Mouse (Mus musculus) CH12.LX (cell line): Measurements from ENCODE around the gene Sin3a. TPM values are rescaled to one million over a fixed set of nuclear protein-coding genes. Genes with fewer than 3 reads are reported as not detected.
A peak's percentile ranks its signal among the peaks of the same experiment; 100 is the strongest.

Experiments
- DNase-seq: peaks from one replicate; pipeline ENCODE4 v3.0.0-alpha.2; 2013; ENCODE audit errors: extremely low read depth
- H3K27ac ChIP-seq: 2 replicates; pipeline ENCODE4 v1.5.1; 2012; ENCODE audit warnings: low read depth, mild to moderate bottlenecking, control low read depth, moderate library complexity; ENCODE audit not compliant: insufficient read depth
- H3K27me3 ChIP-seq: replicated peaks from 2 replicates; pipeline ENCODE3; 2012; ENCODE audit warnings: inconsistent platforms
- H3K36me3 ChIP-seq, 2 experiments: replicated peaks in 1 of 2; 2 replicates each; pipeline versions ENCODE3 to v1.6.1; 2012; ENCODE audit warnings: inconsistent platforms in 1 of 2, low read length in 1 of 2, mild to moderate bottlenecking in 1 of 2, mixed read lengths in 1 of 2, moderate library complexity in 1 of 2; ENCODE audit not compliant: control insufficient read depth in 1 of 2, insufficient read depth in 1 of 2
- H3K4me1 ChIP-seq, 2 experiments: 2 replicates each; pipeline ENCODE4 v1.6.1; 2012; ENCODE audit warnings: inconsistent platforms in 1 of 2, moderate library complexity in 1 of 2; ENCODE audit not compliant: insufficient read depth in 2 of 2, control insufficient read depth in 1 of 2
- H3K4me2 ChIP-seq: 2 replicates; pipeline ENCODE4 v1.6.1; 2012; ENCODE audit warnings: low read depth, mild to moderate bottlenecking, control low read depth; ENCODE audit not compliant: poor library complexity, insufficient read depth, severe bottlenecking
- H3K4me3 ChIP-seq, 3 experiments: fragments of 150-350 bp in 1 of 3; sonication (generic) in 1 of 3; replicated peaks in 1 of 3; 2 replicates each; pipeline versions ENCODE3 to v1.5.1; 2011 to 2012; ENCODE audit warnings: low read depth in 2 of 3, low read length in 2 of 3, mild to moderate bottlenecking in 2 of 3, moderate library complexity in 2 of 3, control low read depth in 1 of 3, improper control_type of control experiment in 1 of 3, inconsistent platforms in 1 of 3, mixed read lengths in 1 of 3; ENCODE audit not compliant: poor library complexity in 1 of 3
- H3K79me2 ChIP-seq: replicated peaks from 2 replicates; pipeline ENCODE4 v1.6.1; 2012; ENCODE audit warnings: mild to moderate bottlenecking, moderate library complexity; ENCODE audit not compliant: control insufficient read depth, poor library complexity, insufficient read depth, severe bottlenecking; ENCODE audit errors: extremely low read depth
- H3K9ac ChIP-seq: 2 replicates; pipeline ENCODE4 v1.6.1; 2012; ENCODE audit warnings: low read depth, mild to moderate bottlenecking, control low read depth, moderate library complexity; ENCODE audit not compliant: insufficient read depth
- H3K9me3 ChIP-seq: replicated peaks from 2 replicates; pipeline ENCODE3; 2012; ENCODE audit warnings: low read length, inconsistent platforms, mixed read lengths
- BHLHE40 ChIP-seq: IDR thresholded peaks from 2 replicates; pipeline ENCODE4 v1.6.1; 2011; ENCODE audit warnings: mild to moderate bottlenecking, low read depth, low read length, improper control_type of control experiment
- CHD1 ChIP-seq: IDR thresholded peaks from 2 replicates; pipeline ENCODE4 v1.6.1; 2012; ENCODE audit warnings: low read depth, low read length, improper control_type of control experiment, inconsistent platforms
- CHD2 ChIP-seq: IDR thresholded peaks from 2 replicates; pipeline ENCODE4 v1.6.1; 2011; ENCODE audit warnings: low read length, improper control_type of control experiment
- CTCF ChIP-seq, 2 experiments: IDR thresholded peaks in 1 of 2; conservative IDR thresholded peaks in 1 of 2; 2 replicates each; pipeline ENCODE4 v1.5.1; 2011 to 2012; ENCODE audit warnings: low read depth in 2 of 2, low read length in 2 of 2, improper control_type of control experiment in 1 of 2, inconsistent platforms in 1 of 2, mild to moderate bottlenecking in 1 of 2, moderate library complexity in 1 of 2
- ELF1 ChIP-seq: IDR thresholded peaks from 2 replicates; pipeline ENCODE4 v1.6.1; 2014; ENCODE audit warnings: low read depth, mild to moderate bottlenecking, inconsistent platforms, low read length, improper control_type of control experiment
- EP300 ChIP-seq: IDR thresholded peaks from 2 replicates; pipeline ENCODE4 v1.6.1; 2011; ENCODE audit warnings: low read length, improper control_type of control experiment
- GABPA ChIP-seq: IDR thresholded peaks from 2 replicates; pipeline ENCODE4 v1.6.1; 2012; ENCODE audit warnings: low read depth, low read length, improper control_type of control experiment, inconsistent platforms; ENCODE audit not compliant: insufficient replicate concordance
- HCFC1 ChIP-seq: IDR thresholded peaks from 2 replicates; pipeline ENCODE4 v1.6.1; 2012; ENCODE audit warnings: low read depth, mild to moderate bottlenecking, inconsistent platforms, low read length, improper control_type of control experiment
- JUN ChIP-seq: IDR thresholded peaks from 2 replicates; pipeline ENCODE4 v1.6.1; 2011; ENCODE audit warnings: low read depth, mild to moderate bottlenecking, low read length, improper control_type of control experiment, moderate library complexity; ENCODE audit not compliant: insufficient read depth
- JUND ChIP-seq: conservative IDR thresholded peaks from 2 replicates; pipeline ENCODE4 v1.6.1; 2011; ENCODE audit warnings: low read depth, low read length, improper control_type of control experiment
- KAT2A ChIP-seq: IDR thresholded peaks from 2 replicates; pipeline ENCODE4 v1.6.1; 2012; ENCODE audit warnings: low read length, improper control_type of control experiment, inconsistent platforms; ENCODE audit not compliant: insufficient replicate concordance
- MAX ChIP-seq: IDR thresholded peaks from 2 replicates; pipeline ENCODE4 v1.6.1; 2011; ENCODE audit warnings: low read length, improper control_type of control experiment
- MYC ChIP-seq: IDR thresholded peaks from 2 replicates; pipeline ENCODE4 v1.6.1; 2011; ENCODE audit warnings: low read depth, mild to moderate bottlenecking, improper control_type of control experiment, low read length
- NELFE ChIP-seq: IDR thresholded peaks from 2 replicates; pipeline ENCODE4 v1.6.1; 2011; ENCODE audit warnings: low read depth, low read length, improper control_type of control experiment
- NRF1 ChIP-seq: IDR thresholded peaks from 2 replicates; pipeline ENCODE4 v1.6.1; 2014; ENCODE audit warnings: low read depth, mild to moderate bottlenecking, inconsistent platforms, low read length, improper control_type of control experiment, moderate library complexity
- RAD21 ChIP-seq: IDR thresholded peaks from 2 replicates; pipeline ENCODE4 v1.6.1; 2011; ENCODE audit warnings: low read depth, mild to moderate bottlenecking, low read length, improper control_type of control experiment, moderate library complexity
- SIN3A ChIP-seq: IDR thresholded peaks from 2 replicates; pipeline ENCODE4 v1.6.1; 2012; ENCODE audit warnings: low read length, improper control_type of control experiment, inconsistent platforms
- SMC3 ChIP-seq: IDR thresholded peaks from 2 replicates; pipeline ENCODE4 v1.6.1; 2011; ENCODE audit warnings: low read depth, low read length, improper control_type of control experiment
- TCF12 ChIP-seq: IDR thresholded peaks from 2 replicates; pipeline ENCODE4 v1.6.1; 2014; ENCODE audit warnings: low read depth, mild to moderate bottlenecking, inconsistent platforms, low read length, improper control_type of control experiment
- USF2 ChIP-seq: conservative IDR thresholded peaks from 2 replicates; pipeline ENCODE4 v1.6.1; 2011; ENCODE audit warnings: low read depth, low read length, improper control_type of control experiment
- ZC3H11A ChIP-seq: IDR thresholded peaks from 2 replicates; pipeline ENCODE4 v1.6.1; 2012; ENCODE audit warnings: low read depth, mild to moderate bottlenecking, inconsistent platforms, low read length, improper control_type of control experiment
- ZKSCAN1 ChIP-seq: IDR thresholded peaks from 2 replicates; pipeline ENCODE4 v1.6.1; 2012; ENCODE audit warnings: low read depth, inconsistent platforms, low read length, improper control_type of control experiment, borderline replicate concordance
- ZNF384 ChIP-seq: IDR thresholded peaks from 2 replicates; pipeline ENCODE4 v1.6.1; 2012; ENCODE audit warnings: low read depth, low read length, improper control_type of control experiment, inconsistent platforms
- dilution Hi-C: fragments of 300-500 bp; cut with MboI; formaldehyde crosslinking; loops from 2 replicates; pipeline ENCODE4 v1.14.3; 2020; ENCODE audit warnings: low sequenced_read_pairs; ENCODE audit not compliant: extremely low pct_unique_long_range_greater_than_20kb, extremely low pct_ligation_motif_present
- in situ Hi-C: fragments of 300-500 bp; cut with MboI; formaldehyde crosslinking; loops from 3 replicates; pipeline ENCODE4 v1.14.3; 2019; ENCODE audit warnings: low sequenced_read_pairs, low pct_ligation_motif_present, low pct_unique_long_range_greater_than_20kb, mixed read lengths
- polyA plus RNA-seq: library from polyadenylated mRNA; unstranded; fragments of >175 nt; gene quantifications from 2 replicates; pipeline ENCODE4 v1.2.1, GENCODE M21; 2012; ENCODE audit warnings: low read depth; ENCODE audit not compliant: insufficient read length
- total RNA-seq, 2 experiments: library from RNA; depleted of rRNA; stranded (reverse); fragments of 300-350 nt in 1 of 2; fragments of >200 nt in 1 of 2; gene quantifications; 2 replicates each; pipeline ENCODE4 v1.2.3; 2012 to 2014

Sin3a gene
- total and polyA plus RNA-seq, 3 experiments, result 23.0 to 32.1 (median 28.7) TPM

GRCm38 (mm10) chr9:57130577-57131433 is 59.0 kb downstream of the Sin3a start, which contains the start of gene Man2c1 (continued):
- TF ChIP-seq CHD2 (peak; percentile 23; the same call in 1 of the 2 replicates), ZKSCAN1 (no peak), TCF12 (peak; percentile 93), SIN3A (peak; percentile 88; the same call in 1 of the 2 replicates), JUN (no peak), JUND (no peak), MYC (peak; percentile 85), MAX (peak; percentile 89), EP300 (no peak)

GRCm38 (mm10) chr9:57137246-57137645 is 65.4 kb downstream of the Sin3a start:
- TF ChIP-seq HCFC1 (no peak), ELF1 (no peak), RAD21 (no peak)

GRCm38 (mm10) chr9:57137777-57138176 is 65.9 kb downstream of the Sin3a start:
- DNase-seq, result no peak
- TF ChIP-seq TCF12 (no peak), ZC3H11A (no peak), NELFE (no peak), BHLHE40 (no peak), CHD1 (no peak), EP300 (no peak), CTCF (conservative IDR thresholded peaks at IDR 0.05 in 1 of 2, IDR thresholded peaks at IDR 0.05 in 1 of 2; ENCODE audit: low read depth in 2 of 2, low read length in 2 of 2) (no peak), ZKSCAN1 (no peak), NRF1 (no peak), JUN (no peak), SMC3 (no peak), HCFC1 (no peak), CHD2 (no peak), USF2 (no peak), ZNF384 (no peak), KAT2A (no peak), JUND (no peak), GABPA (no peak)
- in situ Hi-C loops (no loop called here), dilution Hi-C loops (no loop called here)
- Histone ChIP-seq H3K4me3 (no peak overlapping the region), H3K79me2 (no peaks in the 10 kb centered on the region), H3K27me3 (no peaks in the 10 kb centered on the region), H3K36me3 (peaks cover 74 to 97% of the 10 kb centered on the region in 2 experiments), H3K9me3 (no peaks in the 10 kb centered on the region), H3K9ac (no peak overlapping the region), H3K4me1 (no peaks in the 10 kb centered on the region; a peak in 1 of 4 replicates), H3K27ac (no peak overlapping the region), H3K4me2 (no peak overlapping the region)

More at GRCm38 (mm10) chr9:57137246-57137645, 65.4 kb downstream of the Sin3a start:
- H3K79me2 ChIP-seq, result no peaks in the 10 kb centered on the region
- in situ Hi-C loops (no loop called here), dilution Hi-C loops (no loop called here)
- no peaks in the 10 kb centered on the region for H3K9me3 ChIP-seq
- H3K36me3 ChIP-seq, result peaks cover 71 to 98% of the 10 kb centered on the region in 2 experiments
- no peak overlapping the region for H3K4me2 ChIP-seq
- no peak for DNase-seq
- H3K4me3 ChIP-seq, result no peak overlapping the region
- no peak overlapping the region for H3K27ac ChIP-seq
- no peak overlapping the region for H3K9ac ChIP-seq
- no peaks in the 10 kb centered on the region; a peak in 1 of 4 replicates for H3K4me1 ChIP-seq
- no peaks in the 10 kb centered on the region for H3K27me3 ChIP-seq
